Mouse (Mus musculus) olfactory bulb, adult 2 months (tissue): Measurements from ENCODE around the gene Cpz.

Source experiments
- CTCF ChIP-seq: fragments of 200-500 bp; IDR thresholded peaks from 2 replicates; pipeline ENCODE4 v1.5.1; 2012; ENCODE audit warnings: low read depth, mild to moderate bottlenecking, low read length, moderate library complexity; ENCODE audit not compliant: insufficient read depth
- POLR2A ChIP-seq: fragments of 200-500 bp; IDR thresholded peaks from 2 replicates; pipeline ENCODE4 v1.6.1; 2012; ENCODE audit warnings: mild to moderate bottlenecking, low read depth, low read length, moderate library complexity; ENCODE audit not compliant: insufficient read depth

- no peak for TF ChIP-seq CTCF
- TF ChIP-seq POLR2A, result no peak
Measured at GRCm38 (mm10) chr5:35539576-35539975, 14.1 kb upstream of the Cpz start.
